Mouse (Mus musculus): ENCODE results near the gene A330070K13Rik.
A peak's percentile ranks its signal among the peaks of the same experiment; 100 is the strongest.

A330070K13Rik gene

GRCm38 (mm10) chr5:130384222-130384912 lies at the start of gene A330070K13Rik:
TSS of gene A330070K13Rik (minus strand) at chr5:130384631.
- no peak for DNase-seq (ENCODE audit: extremely low spot score, low read depth, low spot score)

- no peak for DNase-seq (ENCODE audit: extremely low spot score, low read depth, low spot score)
These were observed 27.1 kb upstream of the A330070K13Rik start for GRCm38 (mm10) chr5:130411516-130411915.

- DNase-seq (ENCODE audit: extremely low spot score, low read depth, low spot score), result no peak
These were observed 25.3 kb upstream of the A330070K13Rik start for GRCm38 (mm10) chr5:130409706-130410105.

- peak; percentile 14 for DNase-seq (ENCODE audit: extremely low spot score, low read depth, low spot score)
These were observed 20.8 kb upstream of the A330070K13Rik start for GRCm38 (mm10) chr5:130405201-130405600.

GRCm38 (mm10) chr5:130400136-130400917 lies 15.9 kb upstream of the A330070K13Rik start:
- DNase-seq (ENCODE audit: extremely low spot score, low read depth, low spot score), result no peak

GRCm38 (mm10) chr5:130395142-130395541 lies 10.7 kb upstream of the A330070K13Rik start:
- DNase-seq (ENCODE audit: extremely low spot score, low read depth, low spot score), result no peak

- no peak for DNase-seq (ENCODE audit: extremely low spot score, low read depth, low spot score)
These were observed 10.0 kb upstream of the A330070K13Rik start for GRCm38 (mm10) chr5:130394386-130394785.

- no peak for DNase-seq (ENCODE audit: extremely low spot score, low read depth, low spot score)
These were observed 9.4 kb upstream of the A330070K13Rik start for GRCm38 (mm10) chr5:130393618-130394355.

- DNase-seq (ENCODE audit: extremely low spot score, low read depth, low spot score), result no peak
These were observed 2.0 kb upstream of the A330070K13Rik start for GRCm38 (mm10) chr5:130386418-130386817.

- no peak for DNase-seq (ENCODE audit: extremely low spot score, low read depth, low spot score)
These were observed 9.0 kb downstream of the A330070K13Rik start for GRCm38 (mm10) chr5:130375411-130375810.

- DNase-seq (ENCODE audit: extremely low spot score, low read depth, low spot score), result no peak
These were observed 15.2 kb downstream of the A330070K13Rik start, which contains the start of gene Caln1 for GRCm38 (mm10) chr5:130369237-130369636. TSS of gene Caln1 (plus strand) at chr5:130369455.

- no peak for DNase-seq (ENCODE audit: extremely low spot score, low read depth, low spot score)
These were observed 16.2 kb downstream of the A330070K13Rik start for GRCm38 (mm10) chr5:130368236-130368635.

- peak; percentile 26 for DNase-seq (ENCODE audit: extremely low spot score, low read depth, low spot score)
These were observed 20.7 kb downstream of the A330070K13Rik start for GRCm38 (mm10) chr5:130363773-130364172.

- DNase-seq (ENCODE audit: extremely low spot score, low read depth, low spot score), result no peak
These were observed 21.3 kb downstream of the A330070K13Rik start for GRCm38 (mm10) chr5:130363111-130363510.

GRCm38 (mm10) chr5:130355223-130355622 lies 29.2 kb downstream of the A330070K13Rik start:
- DNase-seq (ENCODE audit: extremely low spot score, low read depth, low spot score), result no peak

- DNase-seq (ENCODE audit: extremely low spot score, low read depth, low spot score), result no peak
These were observed 38.6 kb downstream of the A330070K13Rik start for GRCm38 (mm10) chr5:130345871-130346270.

- DNase-seq (ENCODE audit: extremely low spot score, low read depth, low spot score), result no peak
These were observed 39.4 kb downstream of the A330070K13Rik start for GRCm38 (mm10) chr5:130344999-130345398.

- no peak for DNase-seq (ENCODE audit: extremely low spot score, low read depth, low spot score)
These were observed 43.8 kb downstream of the A330070K13Rik start for GRCm38 (mm10) chr5:130340656-130341055.

GRCm38 (mm10) chr5:130335462-130335861 lies 49.0 kb downstream of the A330070K13Rik start:
- DNase-seq (ENCODE audit: extremely low spot score, low read depth, low spot score), result no peak

GRCm38 (mm10) chr5:130333971-130334370 lies 50.5 kb downstream of the A330070K13Rik start:
- DNase-seq (ENCODE audit: extremely low spot score, low read depth, low spot score), result no peak

GRCm38 (mm10) chr5:130333566-130333965 lies 50.9 kb downstream of the A330070K13Rik start:
- no peak for DNase-seq (ENCODE audit: extremely low spot score, low read depth, low spot score)

Data from hindlimb bud, embryonic 11.5 days (tissue).